Mouse (Mus musculus): ENCODE data around the gene Creb5. TPM values are rescaled to one million over a fixed set of nuclear protein-coding genes. Genes with fewer than 3 reads are reported as not detected.
A peak's percentile ranks its signal among the peaks of the same experiment; 100 is the strongest.

Gene Creb5
- 2.5 and 3.7 TPM in 2 replicates for polyA plus RNA-seq (2015; fragmentation: Nextera tagmentation; extraction: Ambion mirVana)

DNA sequence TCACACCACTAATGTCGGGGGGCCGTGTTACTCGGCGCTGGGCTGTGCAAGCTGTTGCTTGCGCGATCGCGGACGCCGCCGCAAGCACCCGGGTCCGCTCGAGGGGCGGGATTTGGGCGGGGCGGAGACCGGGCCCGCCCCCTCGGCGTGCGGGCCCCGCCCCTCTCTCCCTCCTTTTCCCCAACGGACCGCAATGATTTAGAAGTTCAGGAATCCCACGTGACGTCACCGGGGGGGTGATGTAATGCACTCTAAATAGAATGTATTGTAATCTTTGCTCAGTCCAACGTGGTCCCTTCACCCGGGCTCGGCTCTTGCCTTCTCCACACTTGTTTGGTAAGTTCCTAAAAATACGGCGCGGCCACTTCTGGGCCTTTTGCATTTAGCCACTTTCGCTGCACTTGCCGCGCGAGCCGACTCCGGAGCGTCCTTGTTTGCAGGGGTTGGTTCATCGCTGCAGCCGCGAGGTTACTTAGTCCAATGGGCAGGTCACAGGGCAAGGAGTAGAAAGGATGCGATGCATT is at the start of gene Creb5:
TSS of gene Creb5 (plus strand) at position 233 of the 524 bp plus-strand sequence.
- peaks cover 26% of the 10 kb centered on the region for H3K4me1 ChIP-seq (ENCODE audit: control insufficient read depth, insufficient read depth, low read length)
- peaks cover 52% of the 10 kb centered on the region for H3K27me3 ChIP-seq (ENCODE audit: control insufficient read depth, insufficient read depth, low read depth, low read length)
- no peaks in the 10 kb centered on the region for H3K9me3 ChIP-seq (replicated peaks; ENCODE audit: control insufficient read depth, low read length, poor library complexity, severe bottlenecking)
- no peak within 1 kb of the TSS for H3K27ac ChIP-seq (ENCODE audit: low read length)
- no peaks in the 10 kb centered on the region for H3K36me3 ChIP-seq (ENCODE audit: control insufficient read depth, insufficient read depth, low read length)
- H3K4me3 ChIP-seq (ENCODE audit: low read depth, low read length), result peak within 1 kb of the TSS; percentile 48
- H3K4me2 ChIP-seq (ENCODE audit: low read length), result peak within 1 kb of the TSS; percentile 98
- peak within 1 kb of the TSS; percentile 43 for H3K9ac ChIP-seq (ENCODE audit: low read depth, low read length)
- under 1% methylated on average over 45 of the region's 45 CpGs for WGBS
- ATAC-seq, result peak; percentile 82

DNA sequence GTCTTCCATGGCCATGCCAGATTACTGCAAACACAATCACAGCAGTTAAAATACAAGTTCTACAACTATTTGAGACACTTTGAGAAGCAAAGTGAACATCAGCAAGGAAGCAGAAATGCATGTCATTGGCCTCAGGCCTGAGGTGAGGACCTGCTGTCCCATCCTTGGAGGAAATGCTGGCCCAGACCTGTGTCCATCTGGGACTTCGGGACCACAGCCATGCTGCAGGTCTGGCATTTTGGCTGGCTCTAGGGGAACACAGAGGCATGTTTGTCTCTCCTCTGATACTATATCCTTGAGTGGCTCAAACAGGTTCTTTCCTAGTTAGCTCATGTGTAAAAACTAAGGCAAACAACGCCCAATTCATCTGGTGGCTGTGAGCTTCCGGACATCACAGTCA is 27.2 kb upstream of the Creb5 start:
- no peak for ATAC-seq
- 87% methylated on average over 3 of the region's 3 CpGs for WGBS
- H3K4me3 ChIP-seq (ENCODE audit: low read depth, low read length), result no peak overlapping the region
- no peak overlapping the region for H3K4me2 ChIP-seq (ENCODE audit: low read length)
- H3K9ac ChIP-seq (ENCODE audit: low read depth, low read length), result no peak overlapping the region
- H3K27me3 ChIP-seq (ENCODE audit: control insufficient read depth, insufficient read depth, low read depth, low read length), result no peaks in the 10 kb centered on the region
- no peaks in the 10 kb centered on the region for H3K36me3 ChIP-seq (ENCODE audit: control insufficient read depth, insufficient read depth, low read length)
- H3K9me3 ChIP-seq (replicated peaks; ENCODE audit: control insufficient read depth, low read length, poor library complexity, severe bottlenecking), result no peaks in the 10 kb centered on the region
- no peaks in the 10 kb centered on the region for H3K4me1 ChIP-seq (ENCODE audit: control insufficient read depth, insufficient read depth, low read length)
- H3K27ac ChIP-seq (ENCODE audit: low read length), result no peak overlapping the region

DNA sequence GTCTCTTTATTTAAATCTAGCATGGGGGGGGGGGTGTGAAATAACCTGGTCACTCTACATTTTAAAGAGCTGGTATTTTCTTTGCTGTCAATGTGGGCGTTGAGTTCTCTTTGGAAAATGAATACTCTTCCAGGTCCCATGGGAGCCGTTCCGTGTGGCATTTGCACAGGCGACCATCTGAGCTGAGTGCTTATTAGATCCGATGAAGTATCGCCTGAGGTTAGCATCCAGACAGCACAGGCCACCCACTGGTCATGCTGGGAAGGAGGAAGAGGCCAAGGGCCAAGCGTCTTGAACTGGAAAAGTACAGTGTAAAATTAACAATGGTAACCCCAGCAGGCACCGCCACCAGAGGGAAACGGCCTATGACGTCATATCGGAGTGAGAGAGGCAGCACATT is 24.7 kb upstream of the Creb5 start:
- no peak for ATAC-seq
- H3K9me3 ChIP-seq (replicated peaks; ENCODE audit: control insufficient read depth, low read length, poor library complexity, severe bottlenecking), result no peaks in the 10 kb centered on the region
- no peak overlapping the region for H3K9ac ChIP-seq (ENCODE audit: low read depth, low read length)
- no peaks in the 10 kb centered on the region for H3K27me3 ChIP-seq (ENCODE audit: control insufficient read depth, insufficient read depth, low read depth, low read length)
- H3K4me1 ChIP-seq (ENCODE audit: control insufficient read depth, insufficient read depth, low read length), result peaks cover 2% of the 10 kb centered on the region; the same call in 1 of the 2 replicates
- no peak overlapping the region for H3K4me2 ChIP-seq (ENCODE audit: low read length)
- no peak overlapping the region for H3K4me3 ChIP-seq (ENCODE audit: low read depth, low read length)
- 56% methylated on average over 11 of the region's 11 CpGs for WGBS
- H3K27ac ChIP-seq (ENCODE audit: low read length), result no peak overlapping the region
- H3K36me3 ChIP-seq (ENCODE audit: control insufficient read depth, insufficient read depth, low read length), result no peaks in the 10 kb centered on the region

DNA sequence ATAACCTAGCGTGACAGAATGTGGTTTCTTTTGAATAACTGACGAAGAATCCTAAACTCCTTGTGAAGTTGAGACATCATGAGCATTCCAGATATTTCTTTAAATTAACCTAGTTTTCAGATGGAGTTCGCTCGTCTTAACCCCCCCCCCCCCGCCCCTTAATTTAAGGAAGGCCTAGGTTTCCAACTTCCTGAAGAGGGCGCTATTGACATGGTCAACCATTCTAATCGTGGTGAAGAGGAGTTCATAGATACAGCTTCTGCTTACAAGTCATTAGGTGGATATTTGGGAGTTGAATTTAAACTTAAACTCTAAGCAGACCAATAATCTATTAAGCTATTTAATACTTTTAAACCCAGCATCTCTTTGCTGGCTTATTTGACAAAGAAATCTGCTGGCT is 20.0 kb upstream of the Creb5 start:
- Histone ChIP-seq H3K36me3 (ENCODE audit: control insufficient read depth, insufficient read depth, low read length) (no peaks in the 10 kb centered on the region), H3K9me3 (replicated peaks; ENCODE audit: control insufficient read depth, low read length, poor library complexity, severe bottlenecking) (no peaks in the 10 kb centered on the region), H3K4me2 (ENCODE audit: low read length) (no peak overlapping the region), H3K27ac (ENCODE audit: low read length) (no peak overlapping the region), H3K27me3 (ENCODE audit: control insufficient read depth, insufficient read depth, low read depth, low read length) (no peaks in the 10 kb centered on the region), H3K4me1 (ENCODE audit: control insufficient read depth, insufficient read depth, low read length) (peaks cover 9% of the 10 kb centered on the region), H3K9ac (ENCODE audit: low read depth, low read length) (no peak overlapping the region), H3K4me3 (ENCODE audit: low read depth, low read length) (no peak overlapping the region)
- no peak for ATAC-seq
- 33% methylated on average over 7 of the region's 7 CpGs for WGBS

DNA sequence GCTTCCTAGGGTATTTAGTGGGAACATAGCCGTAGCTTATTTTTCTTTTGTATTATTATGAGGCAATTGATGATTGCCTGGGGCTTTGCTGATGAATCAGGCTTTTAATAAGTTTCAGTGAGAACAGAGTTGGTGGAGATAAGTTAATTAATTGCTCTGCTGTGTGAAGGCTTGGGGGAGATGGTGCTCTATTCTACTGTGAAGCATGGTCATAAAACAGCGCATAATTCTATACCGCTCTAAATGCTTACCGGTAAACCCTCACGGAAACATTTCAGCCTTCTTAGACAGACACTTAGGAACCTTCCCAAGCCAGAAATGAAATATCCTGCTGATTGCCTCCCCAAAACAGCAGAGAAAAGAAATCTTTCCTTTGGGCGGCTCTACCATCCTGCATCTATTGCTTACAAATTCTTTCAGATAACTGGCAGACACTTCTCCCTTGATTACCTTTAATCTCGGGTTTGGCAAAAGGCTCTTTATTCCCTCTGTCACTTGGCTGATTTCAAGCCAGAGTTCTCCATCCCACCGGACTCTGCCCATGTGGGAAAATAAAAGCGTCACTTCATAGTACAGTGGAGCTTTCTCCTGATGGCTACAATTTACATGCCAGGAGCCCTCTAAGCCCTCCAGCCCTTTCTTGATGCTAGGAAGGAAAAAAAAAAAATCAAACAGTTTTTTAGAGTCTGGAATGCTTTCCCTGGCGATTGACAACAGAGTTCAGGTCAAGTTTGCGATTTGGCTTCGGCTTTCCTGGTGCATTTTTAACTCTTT is 19.2 kb upstream of the Creb5 start:
- 29% methylated on average over 12 of the region's 12 CpGs for WGBS
- H3K4me3 ChIP-seq (ENCODE audit: low read depth, low read length), result no peak overlapping the region
- no peaks in the 10 kb centered on the region for H3K36me3 ChIP-seq (ENCODE audit: control insufficient read depth, insufficient read depth, low read length)
- no peak overlapping the region for H3K9ac ChIP-seq (ENCODE audit: low read depth, low read length)
- peak overlapping the region; percentile 42 for H3K4me2 ChIP-seq (ENCODE audit: low read length)
- no peak overlapping the region for H3K27ac ChIP-seq (ENCODE audit: low read length)
- H3K27me3 ChIP-seq (ENCODE audit: control insufficient read depth, insufficient read depth, low read depth, low read length), result no peaks in the 10 kb centered on the region
- no peak for ATAC-seq
- peaks cover 9% of the 10 kb centered on the region for H3K4me1 ChIP-seq (ENCODE audit: control insufficient read depth, insufficient read depth, low read length)
- no peaks in the 10 kb centered on the region for H3K9me3 ChIP-seq (replicated peaks; ENCODE audit: control insufficient read depth, low read length, poor library complexity, severe bottlenecking)

DNA sequence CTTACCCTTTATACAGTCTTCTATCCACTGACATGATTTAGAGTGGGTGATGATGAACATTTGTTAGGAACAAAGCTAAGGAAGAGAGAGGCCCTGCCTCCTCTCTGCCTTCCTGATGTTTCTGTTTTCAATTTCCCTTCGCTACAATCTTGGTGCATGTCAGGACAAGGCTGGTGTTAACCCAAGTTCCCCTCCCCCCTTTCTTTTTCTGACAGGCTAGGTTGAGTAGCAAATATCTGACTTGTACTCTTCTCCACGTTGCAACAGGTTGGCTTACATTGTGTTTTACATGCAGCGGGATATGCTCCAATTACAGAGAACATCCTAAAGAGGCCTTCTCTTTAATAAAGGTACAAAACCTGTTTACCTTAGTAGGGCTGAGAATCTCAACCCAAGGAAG is 15.9 kb upstream of the Creb5 start:
- Histone ChIP-seq H3K27ac (ENCODE audit: low read length) (no peak overlapping the region), H3K4me2 (ENCODE audit: low read length) (no peak overlapping the region), H3K9me3 (replicated peaks; ENCODE audit: control insufficient read depth, low read length, poor library complexity, severe bottlenecking) (no peaks in the 10 kb centered on the region), H3K4me1 (ENCODE audit: control insufficient read depth, insufficient read depth, low read length) (peaks cover 9% of the 10 kb centered on the region), H3K36me3 (ENCODE audit: control insufficient read depth, insufficient read depth, low read length) (no peaks in the 10 kb centered on the region), H3K27me3 (ENCODE audit: control insufficient read depth, insufficient read depth, low read depth, low read length) (no peaks in the 10 kb centered on the region), H3K4me3 (ENCODE audit: low read depth, low read length) (no peak overlapping the region), H3K9ac (ENCODE audit: low read depth, low read length) (no peak overlapping the region)
- no peak for ATAC-seq
- WGBS, result 66% methylated on average over 3 of the region's 3 CpGs

DNA sequence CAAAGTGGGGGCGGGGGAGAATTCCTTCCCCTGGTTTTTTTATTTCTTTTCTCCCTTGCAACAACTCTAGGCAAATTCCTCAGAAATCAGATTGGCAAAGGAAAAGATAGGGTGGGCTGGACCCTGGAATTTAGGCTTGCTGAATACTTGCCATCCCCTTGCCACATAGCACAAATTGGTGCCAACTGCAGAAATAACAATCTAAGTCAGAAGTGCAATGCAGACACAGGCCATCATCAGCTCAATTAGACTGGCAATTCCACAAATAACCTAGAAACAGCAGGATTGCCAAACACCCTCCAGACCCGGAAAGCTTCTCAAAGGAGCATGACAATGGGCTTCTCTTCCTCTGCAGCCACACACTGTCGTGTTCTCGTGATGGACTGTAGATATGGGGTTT is 15.4 kb upstream of the Creb5 start:
- no peak overlapping the region for H3K4me2 ChIP-seq (ENCODE audit: low read length)
- no peaks in the 10 kb centered on the region for H3K27me3 ChIP-seq (ENCODE audit: control insufficient read depth, insufficient read depth, low read depth, low read length)
- no peak overlapping the region for H3K27ac ChIP-seq (ENCODE audit: low read length)
- H3K4me1 ChIP-seq (ENCODE audit: control insufficient read depth, insufficient read depth, low read length), result peaks cover 9% of the 10 kb centered on the region
- no peaks in the 10 kb centered on the region for H3K9me3 ChIP-seq (replicated peaks; ENCODE audit: control insufficient read depth, low read length, poor library complexity, severe bottlenecking)
- no peak overlapping the region for H3K9ac ChIP-seq (ENCODE audit: low read depth, low read length)
- H3K4me3 ChIP-seq (ENCODE audit: low read depth, low read length), result no peak overlapping the region
- 49% methylated on average over 4 of the region's 4 CpGs for WGBS
- no peak for ATAC-seq
- no peaks in the 10 kb centered on the region for H3K36me3 ChIP-seq (ENCODE audit: control insufficient read depth, insufficient read depth, low read length)

DNA sequence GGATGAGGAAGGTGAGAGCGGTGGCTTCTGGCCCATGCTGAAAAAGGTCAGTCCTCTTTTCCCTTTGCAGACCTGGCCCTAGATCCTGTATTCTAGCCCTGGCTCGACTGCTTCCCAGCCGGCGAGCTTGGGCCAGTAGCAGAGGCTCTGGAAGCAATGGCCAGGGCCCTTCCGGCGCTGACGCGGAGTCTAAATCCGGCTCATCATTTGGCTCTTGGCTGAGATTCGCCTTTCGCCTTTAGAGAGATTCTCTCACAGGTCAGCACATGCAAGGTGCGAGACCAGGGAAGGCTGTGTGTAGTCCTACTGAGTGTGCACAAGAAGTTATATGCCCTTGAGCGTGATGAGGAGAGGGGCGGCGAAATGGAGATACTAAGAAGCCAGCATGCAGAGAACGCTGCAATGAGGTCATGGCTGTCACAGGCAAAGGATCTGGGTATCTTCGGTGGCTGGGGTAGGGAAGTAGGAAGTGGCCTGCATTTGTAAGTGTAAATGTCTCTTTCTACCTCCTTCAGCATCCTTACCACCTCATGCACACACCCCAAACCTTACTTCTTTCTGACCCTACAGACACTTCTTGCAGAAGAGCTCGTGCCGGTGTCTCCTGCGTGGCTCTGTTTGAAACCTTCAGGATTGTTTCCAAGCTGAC is 557 bp upstream of the Creb5 start:
- peak overlapping the region; percentile 48 for H3K4me3 ChIP-seq (ENCODE audit: low read depth, low read length)
- H3K9ac ChIP-seq (ENCODE audit: low read depth, low read length), result peak overlapping the region; percentile 43
- WGBS, result 3% methylated on average over 20 of the region's 20 CpGs
- no peaks in the 10 kb centered on the region for H3K9me3 ChIP-seq (replicated peaks; ENCODE audit: control insufficient read depth, low read length, poor library complexity, severe bottlenecking)
- H3K36me3 ChIP-seq (ENCODE audit: control insufficient read depth, insufficient read depth, low read length), result no peaks in the 10 kb centered on the region
- peaks cover 26% of the 10 kb centered on the region for H3K4me1 ChIP-seq (ENCODE audit: control insufficient read depth, insufficient read depth, low read length)
- peak; percentile 12; the same call in 1 of the 2 replicates for ATAC-seq
- H3K4me2 ChIP-seq (ENCODE audit: low read length), result peak overlapping the region; percentile 98
- peaks cover 52% of the 10 kb centered on the region for H3K27me3 ChIP-seq (ENCODE audit: control insufficient read depth, insufficient read depth, low read depth, low read length)
- no peak overlapping the region for H3K27ac ChIP-seq (ENCODE audit: low read length)

Measured in midbrain, embryonic 16.5 days (tissue).